Mouse (Mus musculus) monocyte, adult 2 months (primary cell): ENCODE data around the gene Hist3h2a.
A peak's percentile ranks its signal among the peaks of the same experiment; 100 is the strongest.
"Not testable (repeated sequence)": the region's sequence is repeated elsewhere in the genome, so short reads cannot be mapped to it uniquely, and the experiment has no call there.

Source experiments
- DNase-seq, 2 experiments: peaks; one replicate each; pipeline ENCODE4 v3.0.0; 2022; ENCODE audit warnings: low spot score in 2 of 2, low read depth in 1 of 2

Gene Hist3h2a

GRCm38 (mm10) chr11:58947798-58948528 lies 6.5 kb upstream of the Hist3h2a start:
- DNase-seq, result no peak

- DNase-seq, result no peak
Observed at GRCm38 (mm10) chr11:58948542-58949479, 5.7 kb upstream of the Hist3h2a start, which contains the start of gene Hist3h2ba. Hist3h2ba (plus strand) TSS chr11:58948920.

DNA sequence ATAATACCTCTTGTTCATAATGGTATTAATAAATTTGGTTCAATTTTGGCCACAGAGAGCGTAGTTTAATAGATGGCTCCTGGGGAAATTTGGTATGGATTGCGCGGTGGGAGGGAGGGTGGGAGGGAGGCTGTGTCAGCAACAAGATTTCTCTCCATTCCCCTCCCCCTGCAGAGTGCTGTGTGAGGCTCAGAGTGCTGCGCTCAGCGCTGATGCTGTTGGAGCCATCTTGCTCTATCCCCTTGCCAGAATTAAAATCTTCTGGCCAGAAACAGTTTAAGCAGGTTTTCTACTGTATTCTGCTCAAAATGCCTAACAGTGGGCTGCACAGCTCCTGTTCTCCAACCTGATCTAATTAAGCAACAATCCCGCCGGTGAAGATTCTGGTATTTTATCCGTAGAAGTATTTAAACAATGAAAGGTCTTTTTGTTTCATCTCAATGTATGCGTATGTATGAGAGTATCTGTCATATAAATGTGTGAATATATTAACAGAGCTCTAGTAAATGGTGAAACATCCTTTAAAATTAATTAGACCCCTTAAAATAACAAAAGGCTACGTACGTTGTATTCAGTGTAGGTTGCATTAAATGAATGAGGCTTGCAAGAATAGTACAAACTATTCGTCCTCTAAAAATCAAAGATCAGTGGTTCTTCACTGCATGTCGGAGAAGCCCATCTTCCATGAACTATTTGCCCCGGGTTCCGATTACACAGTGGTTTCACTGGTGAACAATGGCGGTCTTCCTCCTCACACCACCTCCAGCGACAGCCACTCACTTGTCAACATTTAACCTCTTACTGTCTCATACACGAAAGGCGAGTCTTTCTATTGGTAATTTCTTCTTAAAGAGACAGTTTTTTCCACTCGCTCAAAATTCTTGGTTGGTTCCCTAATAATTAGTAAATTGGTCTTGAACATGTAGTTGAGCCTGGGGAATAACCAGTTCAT lies 4.7 kb upstream of the Hist3h2a start:
- no peak for DNase-seq

GRCm38 (mm10) chr11:58951210-58951609 lies 3.3 kb upstream of the Hist3h2a start:
- no peak for DNase-seq

- DNase-seq, result no peak
Observed at GRCm38 (mm10) chr11:58953351-58954169, 925 bp upstream of the Hist3h2a start.

DNA sequence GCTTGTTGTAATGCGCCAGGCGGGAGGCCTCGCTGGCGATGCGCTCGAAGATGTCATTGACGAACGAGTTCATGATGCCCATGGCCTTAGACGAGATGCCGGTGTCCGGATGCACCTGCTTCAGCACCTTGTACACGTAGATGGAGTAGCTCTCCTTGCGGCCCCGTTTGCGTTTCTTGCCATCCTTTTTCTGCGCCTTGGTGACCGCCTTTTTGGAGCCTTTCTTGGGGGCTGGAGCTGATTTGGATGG lies 390 bp upstream of the Hist3h2a start:
- not testable (repeated sequence) for DNase-seq

GRCm38 (mm10) chr11:58955143-58955867 lies 820 bp downstream of the Hist3h2a start:
- no peak for DNase-seq

GRCm38 (mm10) chr11:58955868-58956257 lies 1.4 kb downstream of the Hist3h2a start:
- DNase-seq, result no peak

DNA sequence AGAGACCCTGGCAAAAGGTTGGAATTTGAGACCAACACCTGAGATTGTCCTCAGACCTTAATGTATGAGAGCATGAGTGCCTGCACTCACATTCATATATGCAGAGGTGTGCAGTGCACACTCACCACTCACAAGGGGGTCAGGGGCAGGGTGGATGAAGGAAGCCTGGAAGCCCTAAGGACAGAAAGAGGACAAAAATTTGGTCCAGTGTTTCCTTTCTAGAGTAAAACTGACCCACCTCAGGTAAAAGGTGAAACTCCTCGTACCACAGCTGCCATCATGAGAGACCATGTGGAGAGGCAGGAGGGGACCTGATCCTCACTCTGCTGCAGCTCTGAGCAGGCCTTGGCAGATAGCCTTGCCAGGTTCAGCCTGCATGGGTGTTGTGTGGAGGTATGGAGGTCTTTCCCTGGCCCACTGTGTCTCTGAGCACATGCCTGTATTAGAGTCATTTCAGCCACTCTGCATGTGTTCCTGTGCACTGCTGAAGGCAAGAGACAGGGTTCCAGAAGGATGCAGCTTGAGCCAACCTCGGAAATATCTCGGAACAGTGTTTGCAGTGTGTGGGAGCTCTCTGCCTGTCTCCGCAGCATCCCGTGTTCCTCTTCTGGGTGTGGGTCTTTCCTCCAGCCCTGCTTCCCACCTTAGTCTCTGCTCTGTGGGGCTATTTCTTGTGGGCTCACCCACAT lies 2.9 kb downstream of the Hist3h2a start:
- DNase-seq, result no peak

DNA sequence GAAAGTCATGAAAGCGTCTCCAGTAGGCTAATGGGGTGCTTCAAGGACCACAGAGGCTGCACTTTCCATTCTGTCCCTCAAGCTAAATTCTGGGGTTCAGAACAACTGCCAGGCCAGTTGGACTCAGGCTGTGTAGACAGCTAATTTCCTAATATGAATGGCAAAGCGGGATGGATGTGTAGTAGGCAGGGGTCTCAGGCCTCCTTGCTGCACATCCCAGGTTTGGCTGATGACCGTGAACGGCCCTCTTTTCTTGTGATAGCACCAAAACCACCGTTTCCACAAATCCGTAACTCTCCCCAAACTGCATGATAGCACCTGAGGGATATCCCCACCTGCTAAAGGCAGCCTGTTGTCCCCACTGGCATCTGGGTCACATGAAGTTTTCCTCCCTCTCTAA lies 4.1 kb downstream of the Hist3h2a start:
- no peak for DNase-seq

- DNase-seq, result no peak
Observed at GRCm38 (mm10) chr11:58959186-58959825, 4.8 kb downstream of the Hist3h2a start.

- peak in 1 of 2 experiments; percentile 79 for DNase-seq
Observed at GRCm38 (mm10) chr11:58959921-58960465, 5.5 kb downstream of the Hist3h2a start.

DNA sequence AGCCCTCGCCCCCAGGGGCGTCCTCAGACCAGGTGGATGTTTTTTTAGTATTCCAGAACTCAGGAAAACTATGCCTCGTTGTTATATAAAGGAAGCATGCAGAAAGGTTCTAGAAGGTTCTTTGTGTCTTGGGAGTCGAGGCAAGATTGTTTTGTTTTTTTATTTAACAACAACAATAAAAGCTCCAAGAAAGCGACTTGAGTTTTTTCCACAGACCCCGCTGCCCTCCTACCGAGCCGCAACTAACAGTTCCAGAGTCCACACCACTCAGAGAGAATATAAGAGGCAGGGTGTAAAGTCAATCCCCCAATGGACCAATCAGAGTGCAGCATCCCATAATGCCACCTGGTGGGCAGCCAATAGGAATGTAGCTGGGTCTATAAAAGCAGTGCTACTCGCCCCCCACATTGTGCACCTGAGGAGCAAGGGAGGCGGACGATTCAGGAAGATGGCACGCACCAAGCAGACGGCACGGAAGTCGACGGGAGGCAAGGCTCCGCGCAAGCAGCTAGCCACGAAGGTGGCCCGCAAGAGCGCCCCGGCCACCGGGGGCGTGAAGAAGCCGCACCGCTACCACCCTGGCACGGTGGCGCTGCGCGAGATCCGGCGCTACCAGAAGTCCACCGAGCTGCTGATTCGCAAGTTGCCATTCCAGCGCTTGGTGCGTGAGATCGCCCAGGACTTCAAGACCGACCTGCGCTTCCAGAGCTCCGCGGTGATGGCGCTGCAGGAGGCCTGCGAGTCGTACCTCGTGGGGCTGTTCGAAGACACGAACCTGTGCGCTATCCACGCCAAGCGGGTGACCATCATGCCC lies 7.1 kb downstream of the Hist3h2a start:
- DNase-seq, result no peak

DNA sequence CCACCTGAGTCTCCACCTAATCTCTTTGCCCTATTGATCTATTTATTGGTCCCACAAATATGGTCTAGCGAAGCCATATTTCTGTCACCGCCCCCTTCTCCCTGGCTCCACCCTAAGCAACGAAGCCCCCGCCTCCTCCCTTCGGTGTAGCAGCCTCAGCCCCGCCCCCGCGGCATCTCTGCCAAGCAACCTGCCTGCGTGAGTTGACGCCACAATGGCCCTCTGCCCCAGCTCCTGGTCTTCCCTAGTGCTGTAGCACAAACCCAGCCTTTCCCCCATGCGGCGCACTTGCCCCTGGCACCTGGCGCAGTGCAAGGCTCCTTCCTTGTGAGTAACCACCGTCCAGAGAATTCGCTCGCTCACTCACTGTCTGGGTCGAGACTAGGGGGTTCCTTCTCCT lies 9.1 kb downstream of the Hist3h2a start:
- DNase-seq, result no peak

DNA sequence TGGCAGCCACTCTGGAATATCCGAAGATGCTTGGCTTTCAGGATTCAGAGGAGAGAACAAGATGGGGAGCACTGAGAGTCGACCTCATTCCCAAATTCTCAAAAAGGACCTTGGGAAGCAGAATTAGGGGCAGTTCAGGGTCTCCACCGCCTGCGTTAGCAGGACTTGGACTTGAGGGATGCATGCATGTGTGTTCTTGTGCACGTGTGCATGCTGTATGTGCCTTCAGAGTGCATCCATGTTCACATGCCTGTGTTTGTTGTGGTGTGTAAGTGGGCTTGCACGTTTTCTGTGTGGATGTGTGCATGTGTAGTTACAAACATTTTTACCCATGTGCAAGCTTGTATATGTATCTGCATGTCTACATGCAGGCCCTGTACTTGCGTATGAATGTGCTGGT lies 9.7 kb downstream of the Hist3h2a start:
- no peak for DNase-seq

- no peak for DNase-seq
Observed at GRCm38 (mm10) chr11:58965001-58965760, 10.7 kb downstream of the Hist3h2a start.

- DNase-seq, result no peak
Observed at GRCm38 (mm10) chr11:58967346-58967745, 12.9 kb downstream of the Hist3h2a start.
